Mouse (Mus musculus): Measurements from ENCODE around the gene Sestd1. TPM values are rescaled to one million over a fixed set of nuclear protein-coding genes. Genes with fewer than 3 reads are reported as not detected.

The Sestd1 gene
- polyA plus RNA-seq, 1 experiment: 76.6 TPM

DNA sequence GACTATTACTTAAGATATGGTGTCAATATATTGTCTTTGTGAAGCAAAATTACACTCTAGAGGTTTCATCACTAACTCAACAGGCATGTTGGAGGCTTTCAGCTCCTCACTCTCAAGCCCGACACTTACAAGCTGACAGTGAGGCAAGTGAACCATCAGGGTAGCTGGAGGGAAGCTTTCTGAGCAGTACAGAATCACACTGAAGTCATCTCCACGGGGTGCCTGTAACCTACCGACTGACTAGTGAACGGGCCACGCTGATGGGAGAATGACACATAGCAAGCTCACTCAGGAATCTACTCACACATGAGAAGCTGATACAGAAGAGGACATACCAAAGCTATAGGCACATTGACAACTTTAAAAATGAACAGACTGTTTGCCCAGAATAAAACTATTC is 67.5 kb downstream of the Sestd1 start:
- no peak for TF ChIP-seq POLR2A (IDR thresholded peaks at IDR 0.05; ENCODE audit: insufficient read depth, low read depth, low read length)
- TF ChIP-seq CTCF (IDR thresholded peaks at IDR 0.05; ENCODE audit: insufficient read depth, low read depth, low read length): no peak
- WGBS: 62% methylated on average over 5 of the region's 5 CpGs
- no peak overlapping the region for H3K27ac ChIP-seq (ENCODE audit: insufficient read depth, low read depth, low read length)
- 0 out of 2 replicates have a peak, but pooled peaks cover 2% of the 10 kb centered on the region for H3K4me1 ChIP-seq (ENCODE audit: control insufficient read depth, insufficient read depth, low read length)
- H3K4me3 ChIP-seq (ENCODE audit: insufficient read depth, low read depth, low read length): no peak overlapping the region

GRCm38 (mm10) chr2:77206951-77207350 is 73.4 kb downstream of the Sestd1 start:
- H3K27ac ChIP-seq (ENCODE audit: insufficient read depth, low read depth, low read length): no peak overlapping the region
- peaks cover 3% of the 10 kb centered on the region; the same call in 1 of the 2 replicates for H3K4me1 ChIP-seq (ENCODE audit: control insufficient read depth, insufficient read depth, low read length)
- 74% methylated on average over 3 of the region's 3 CpGs for WGBS
- no peak overlapping the region for H3K4me3 ChIP-seq (ENCODE audit: insufficient read depth, low read depth, low read length)
- TF ChIP-seq POLR2A (IDR thresholded peaks at IDR 0.05; ENCODE audit: insufficient read depth, low read depth, low read length): no peak
- no peak for TF ChIP-seq CTCF (IDR thresholded peaks at IDR 0.05; ENCODE audit: insufficient read depth, low read depth, low read length)

- TF ChIP-seq POLR2A (IDR thresholded peaks at IDR 0.05; ENCODE audit: insufficient read depth, low read depth, low read length) (no peak), CTCF (IDR thresholded peaks at IDR 0.05; ENCODE audit: insufficient read depth, low read depth, low read length) (no peak)
- no peak overlapping the region for H3K27ac ChIP-seq (ENCODE audit: insufficient read depth, low read depth, low read length)
- WGBS: 49% methylated on average over 2 of the region's 2 CpGs
- no peak overlapping the region for H3K4me3 ChIP-seq (ENCODE audit: insufficient read depth, low read depth, low read length)
- H3K4me1 ChIP-seq (ENCODE audit: control insufficient read depth, insufficient read depth, low read length): peaks cover 10% of the 10 kb centered on the region
Measured at GRCm38 (mm10) chr2:77203916-77204315, 76.5 kb downstream of the Sestd1 start.

DNA sequence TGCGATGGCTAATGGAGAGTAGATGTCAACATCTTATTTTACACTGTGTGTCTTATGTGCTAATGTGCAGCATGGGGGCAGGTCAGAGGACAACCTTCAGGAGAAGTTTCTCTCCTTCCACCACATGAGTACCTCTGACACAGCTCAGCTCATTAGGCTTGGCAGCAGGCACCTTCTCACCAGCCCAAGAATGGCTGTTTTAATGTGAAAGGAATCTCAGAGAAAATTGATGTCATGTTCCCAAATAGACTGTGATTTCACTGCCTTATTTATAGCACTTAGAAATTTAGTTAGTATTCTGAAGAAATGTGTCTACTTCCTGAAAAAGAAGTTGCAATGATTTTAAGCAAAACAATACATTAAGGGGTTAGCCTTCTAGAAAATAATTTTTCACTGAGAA is 78.5 kb downstream of the Sestd1 start:
- H3K4me3 ChIP-seq (ENCODE audit: insufficient read depth, low read depth, low read length): no peak overlapping the region
- peaks cover 10% of the 10 kb centered on the region for H3K4me1 ChIP-seq (ENCODE audit: control insufficient read depth, insufficient read depth, low read length)
- H3K27ac ChIP-seq (ENCODE audit: insufficient read depth, low read depth, low read length): no peak overlapping the region
- TF ChIP-seq CTCF (IDR thresholded peaks at IDR 0.05; ENCODE audit: insufficient read depth, low read depth, low read length) (no peak), POLR2A (IDR thresholded peaks at IDR 0.05; ENCODE audit: insufficient read depth, low read depth, low read length) (no peak)
- whole genome bisulfite sequencing: 86% methylated on average over 1 of the region's 1 CpGs

GRCm38 (mm10) chr2:77200958-77201614 is 79.3 kb downstream of the Sestd1 start:
- 77% methylated on average over 5 of the region's 5 CpGs for WGBS
- no peak overlapping the region for H3K4me3 ChIP-seq (ENCODE audit: insufficient read depth, low read depth, low read length)
- TF ChIP-seq CTCF (IDR thresholded peaks at IDR 0.05; ENCODE audit: insufficient read depth, low read depth, low read length) (no peak), POLR2A (IDR thresholded peaks at IDR 0.05; ENCODE audit: insufficient read depth, low read depth, low read length) (no peak)
- no peak overlapping the region for H3K27ac ChIP-seq (ENCODE audit: insufficient read depth, low read depth, low read length)
- H3K4me1 ChIP-seq (ENCODE audit: control insufficient read depth, insufficient read depth, low read length): peaks cover 10% of the 10 kb centered on the region

DNA sequence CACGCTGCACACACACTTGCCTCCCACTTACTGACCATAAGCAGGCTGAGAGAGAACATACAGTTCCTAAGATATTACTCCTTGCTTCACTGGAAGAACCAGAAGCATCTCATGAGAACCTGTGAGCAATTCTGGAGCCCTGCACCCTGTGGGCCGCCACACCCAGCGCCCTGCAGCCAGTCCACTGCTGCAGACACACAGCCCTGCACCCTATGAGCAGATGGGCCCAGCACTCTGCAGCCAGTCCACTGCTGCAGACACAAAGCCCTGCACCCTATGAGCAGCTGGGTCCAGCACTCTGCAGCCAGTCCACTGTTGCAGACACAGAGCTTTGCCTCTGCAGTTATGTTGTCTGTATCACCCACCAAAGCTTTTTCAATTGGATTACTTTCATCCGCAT is 80.0 kb downstream of the Sestd1 start:
- TF ChIP-seq CTCF (IDR thresholded peaks at IDR 0.05; ENCODE audit: insufficient read depth, low read depth, low read length) (no peak), POLR2A (IDR thresholded peaks at IDR 0.05; ENCODE audit: insufficient read depth, low read depth, low read length) (no peak)
- 91% methylated on average over 4 of the region's 4 CpGs for WGBS
- Histone ChIP-seq H3K4me1 (ENCODE audit: control insufficient read depth, insufficient read depth, low read length) (peaks cover 10% of the 10 kb centered on the region), H3K4me3 (ENCODE audit: insufficient read depth, low read depth, low read length) (no peak overlapping the region), H3K27ac (ENCODE audit: insufficient read depth, low read depth, low read length) (no peak overlapping the region)

DNA sequence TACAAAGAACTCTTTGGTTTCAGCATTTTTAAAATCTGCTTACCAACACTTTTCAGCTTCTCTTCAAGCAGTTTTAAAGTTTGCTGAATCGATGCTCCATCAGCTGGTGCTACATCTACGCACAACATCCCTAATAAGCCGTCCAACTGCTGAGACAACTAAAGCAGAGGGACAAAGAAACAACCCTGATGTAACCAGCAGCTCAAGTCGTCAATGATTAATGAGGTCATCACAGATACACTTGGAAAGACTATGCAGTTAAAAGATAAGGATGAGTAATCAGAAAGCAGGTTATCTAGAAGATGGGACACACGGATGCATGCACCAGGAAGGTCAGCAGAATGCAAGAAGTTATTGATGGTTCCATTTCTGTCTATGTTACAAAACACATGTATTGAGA is 82.1 kb downstream of the Sestd1 start:
- Histone ChIP-seq H3K27ac (ENCODE audit: insufficient read depth, low read depth, low read length) (no peak overlapping the region), H3K4me1 (ENCODE audit: control insufficient read depth, insufficient read depth, low read length) (peaks cover 7% of the 10 kb centered on the region), H3K4me3 (ENCODE audit: insufficient read depth, low read depth, low read length) (no peak overlapping the region)
- WGBS: 72% methylated on average over 5 of the region's 5 CpGs
- no peak for TF ChIP-seq CTCF (IDR thresholded peaks at IDR 0.05; ENCODE audit: insufficient read depth, low read depth, low read length)
- TF ChIP-seq POLR2A (IDR thresholded peaks at IDR 0.05; ENCODE audit: insufficient read depth, low read depth, low read length): no peak

- no peak for TF ChIP-seq POLR2A (IDR thresholded peaks at IDR 0.05; ENCODE audit: insufficient read depth, low read depth, low read length)
- TF ChIP-seq CTCF (IDR thresholded peaks at IDR 0.05; ENCODE audit: insufficient read depth, low read depth, low read length): no peak
- no peak overlapping the region for H3K4me3 ChIP-seq (ENCODE audit: insufficient read depth, low read depth, low read length)
- peaks cover 7% of the 10 kb centered on the region for H3K4me1 ChIP-seq (ENCODE audit: control insufficient read depth, insufficient read depth, low read length)
- H3K27ac ChIP-seq (ENCODE audit: insufficient read depth, low read depth, low read length): no peak overlapping the region
- WGBS: 90% methylated on average over 4 of the region's 4 CpGs
Measured at GRCm38 (mm10) chr2:77196819-77197218, 83.6 kb downstream of the Sestd1 start.

- Histone ChIP-seq H3K4me3 (ENCODE audit: insufficient read depth, low read depth, low read length) (no peak overlapping the region), H3K27ac (ENCODE audit: insufficient read depth, low read depth, low read length) (no peak overlapping the region), H3K4me1 (ENCODE audit: control insufficient read depth, insufficient read depth, low read length) (no peaks in the 10 kb centered on the region)
- TF ChIP-seq CTCF (IDR thresholded peaks at IDR 0.05; ENCODE audit: insufficient read depth, low read depth, low read length) (no peak), POLR2A (IDR thresholded peaks at IDR 0.05; ENCODE audit: insufficient read depth, low read depth, low read length) (no peak)
- 84% methylated on average over 5 of the region's 5 CpGs for WGBS
Measured at GRCm38 (mm10) chr2:77195056-77195455, 85.3 kb downstream of the Sestd1 start.

All from olfactory bulb, adult 2 months (tissue).